Mouse (Mus musculus): ENCODE results near the gene Mecom. TPM values are rescaled to one million over a fixed set of nuclear protein-coding genes. Genes with fewer than 3 reads are reported as not detected.

Mecom gene
- polyA plus RNA-seq, 1 experiment from 2014 or later: 26.9 TPM

GRCm38 (mm10) chr3:30511796-30512195, 36.0 kb downstream of the Mecom start:
- peaks cover 82% of the 10 kb centered on the region for H3K27me3 ChIP-seq (ENCODE audit: poor library complexity, severe bottlenecking)
- H3K36me3 ChIP-seq (replicated peaks): no peaks in the 10 kb centered on the region
- H3K9me3 ChIP-seq: no peaks in the 10 kb centered on the region
- 7% methylated on average over 7 of the region's 7 CpGs for WGBS
- H3K4me1 ChIP-seq: peaks cover 87% of the 10 kb centered on the region
- no peak overlapping the region for H3K4me3 ChIP-seq
- H3K27ac ChIP-seq: no peak overlapping the region
- peak; percentile 24 for DNase-seq (ENCODE audit: extremely low spot score, low spot score)

DNA sequence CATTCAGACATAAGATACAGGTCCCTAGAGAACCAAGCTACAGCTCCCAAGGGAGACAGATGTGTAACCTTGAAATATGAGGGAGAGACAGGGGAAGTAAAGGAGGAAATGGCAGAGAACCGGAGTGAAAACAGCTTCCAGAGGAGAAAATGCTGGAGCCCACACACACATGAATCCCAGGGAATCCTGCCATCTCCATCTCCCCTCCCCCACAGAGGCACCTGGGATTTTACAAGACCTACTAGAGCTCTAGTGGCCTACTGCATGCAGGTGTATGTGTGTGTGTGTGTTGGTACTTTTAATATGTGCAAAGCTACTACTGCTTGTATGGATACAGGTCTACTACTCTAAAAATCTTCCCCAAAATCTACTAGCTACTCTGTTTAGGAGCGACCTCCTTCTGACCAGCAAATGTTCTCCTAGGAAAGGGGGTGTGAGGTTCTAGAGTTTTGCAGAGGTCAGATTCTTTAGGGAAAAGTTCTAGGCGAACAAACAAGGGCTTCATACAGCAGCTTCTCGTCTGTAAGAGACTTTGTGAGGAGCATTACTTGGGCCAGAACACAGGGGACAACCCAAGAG, 36.7 kb downstream of the Mecom start:
- Histone ChIP-seq H3K36me3 (replicated peaks) (no peaks in the 10 kb centered on the region), H3K4me1 (peaks cover 93% of the 10 kb centered on the region), H3K27ac (no peak overlapping the region)

DNA sequence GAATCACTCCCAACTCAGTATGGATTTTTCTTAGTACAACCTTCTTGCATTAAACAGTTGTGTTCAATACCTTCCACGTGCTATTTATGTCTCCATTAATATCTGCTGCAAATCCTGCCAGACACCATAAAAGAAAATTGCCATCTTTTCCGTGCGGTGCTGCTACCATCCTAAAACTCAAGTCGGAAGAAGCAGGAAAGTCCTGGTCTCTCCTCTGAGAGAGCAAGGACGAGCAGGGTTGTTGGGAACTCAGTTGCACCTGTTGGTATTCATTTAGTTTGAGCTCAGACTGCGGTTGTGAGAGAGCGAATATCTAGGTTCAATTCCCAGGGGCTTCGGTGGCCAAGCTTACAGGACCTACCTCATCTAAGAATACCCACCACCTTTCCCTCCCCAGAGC, 37.2 kb downstream of the Mecom start:
- Histone ChIP-seq H3K4me3 (peak overlapping the region; percentile 80; the same call in 1 of the 2 replicates), H3K4me1 (peaks cover 94% of the 10 kb centered on the region), H3K36me3 (replicated peaks) (no peaks in the 10 kb centered on the region), H3K27me3 (ENCODE audit: poor library complexity, severe bottlenecking) (peaks cover 78% of the 10 kb centered on the region), H3K27ac (no peak overlapping the region), H3K9me3 (no peaks in the 10 kb centered on the region)
- 4% methylated on average over 8 of the region's 8 CpGs for WGBS
- peak; percentile 29 for DNase-seq (ENCODE audit: extremely low spot score, low spot score)

More for the DNA sequence above, 36.7 kb downstream of the Mecom start:
- WGBS: 15% methylated on average over 4 of the region's 4 CpGs
- DNase-seq (ENCODE audit: extremely low spot score, low spot score): peak; percentile 23
- Histone ChIP-seq H3K4me3 (no peak overlapping the region), H3K9me3 (no peaks in the 10 kb centered on the region), H3K27me3 (ENCODE audit: poor library complexity, severe bottlenecking) (peaks cover 78% of the 10 kb centered on the region)

DNA sequence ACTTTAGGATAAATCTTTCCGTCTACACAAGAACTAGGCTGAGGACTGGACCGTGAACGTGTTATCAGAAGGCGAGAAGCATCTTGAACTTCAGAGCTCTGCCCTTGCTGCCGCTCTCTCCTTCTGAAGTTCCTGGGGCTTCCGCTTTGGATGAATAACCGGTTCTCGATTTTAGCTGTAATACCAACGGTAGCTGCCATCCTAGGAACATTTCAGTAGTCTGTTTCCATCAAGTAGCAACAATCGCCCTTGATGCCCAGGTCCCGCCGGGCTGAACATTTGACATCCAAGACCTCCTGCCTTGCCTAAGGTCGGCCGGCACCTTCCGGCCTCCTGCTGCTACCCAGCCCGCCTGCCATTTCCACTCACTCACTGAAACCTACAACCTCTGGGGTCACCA, 37.7 kb downstream of the Mecom start:
- H3K4me1 ChIP-seq: peaks cover 94% of the 10 kb centered on the region
- H3K27ac ChIP-seq: peak overlapping the region; percentile 98
- WGBS: 0% methylated on average over 16 of the region's 16 CpGs

DNA sequence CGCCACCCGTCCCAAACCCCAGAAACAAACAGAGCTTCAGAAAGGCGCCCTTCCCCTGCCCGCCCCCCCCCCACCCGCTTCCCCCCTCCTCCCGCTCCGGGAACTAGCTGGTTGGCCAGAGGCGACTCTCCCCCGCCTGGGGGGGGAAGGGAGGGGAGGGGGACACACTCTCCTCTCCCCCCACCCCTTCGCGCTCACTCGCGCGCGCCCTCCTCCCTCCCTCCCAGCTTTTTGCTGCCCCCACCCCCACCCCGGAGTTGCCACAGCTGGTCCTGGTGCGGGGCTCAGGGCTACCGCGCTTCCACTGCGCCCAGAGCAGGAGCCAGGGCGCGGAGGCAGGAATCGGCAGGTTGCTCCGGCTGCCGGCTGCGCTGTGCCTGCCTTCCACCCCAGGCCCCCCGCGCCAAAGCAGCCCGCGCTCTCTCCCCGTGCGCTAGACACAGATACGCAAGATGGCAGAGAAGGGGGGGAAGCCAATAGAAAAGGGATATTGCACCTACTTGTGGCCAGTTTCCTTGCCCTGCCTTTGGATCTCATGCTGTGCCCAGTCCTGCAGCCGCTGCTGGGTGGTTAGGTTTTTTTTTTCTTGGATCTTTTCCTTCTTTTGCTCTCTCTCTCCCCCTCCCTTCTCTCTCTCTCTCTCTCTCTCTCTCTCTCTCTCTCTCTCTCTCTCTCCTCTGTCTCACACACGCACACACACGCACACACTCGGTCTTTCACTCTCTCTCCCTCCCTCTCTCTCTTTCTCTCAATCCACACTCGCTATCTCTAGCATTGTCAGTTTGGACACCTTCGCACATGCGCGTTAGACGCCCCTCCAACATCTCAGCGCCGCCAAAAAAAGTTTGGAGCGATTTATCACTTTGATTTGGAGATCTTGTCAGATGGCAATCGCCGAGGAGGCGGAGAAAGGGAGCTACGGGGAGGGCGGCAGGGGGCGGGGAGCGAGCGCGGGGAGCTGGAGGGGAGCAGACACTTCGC, 38.6 kb downstream of the Mecom start:
- H3K4me3 ChIP-seq: peak overlapping the region; percentile 80
- peak overlapping the region; percentile 98 for H3K27ac ChIP-seq
- peaks cover 83% of the 10 kb centered on the region for H3K27me3 ChIP-seq (ENCODE audit: poor library complexity, severe bottlenecking)
- DNase-seq (ENCODE audit: extremely low spot score, low spot score): peak; percentile 78
- peaks cover 95% of the 10 kb centered on the region for H3K4me1 ChIP-seq
- WGBS: under 1% methylated on average over 42 of the region's 55 CpGs
- H3K9me3 ChIP-seq: no peaks in the 10 kb centered on the region
- no peaks in the 10 kb centered on the region for H3K36me3 ChIP-seq (replicated peaks)

More for the DNA sequence above, 37.7 kb downstream of the Mecom start:
- peak; percentile 45 for DNase-seq (ENCODE audit: extremely low spot score, low spot score)
- Histone ChIP-seq H3K27me3 (ENCODE audit: poor library complexity, severe bottlenecking) (peaks cover 78% of the 10 kb centered on the region), H3K36me3 (replicated peaks) (no peaks in the 10 kb centered on the region), H3K9me3 (no peaks in the 10 kb centered on the region), H3K4me3 (peak overlapping the region; percentile 80)

DNA sequence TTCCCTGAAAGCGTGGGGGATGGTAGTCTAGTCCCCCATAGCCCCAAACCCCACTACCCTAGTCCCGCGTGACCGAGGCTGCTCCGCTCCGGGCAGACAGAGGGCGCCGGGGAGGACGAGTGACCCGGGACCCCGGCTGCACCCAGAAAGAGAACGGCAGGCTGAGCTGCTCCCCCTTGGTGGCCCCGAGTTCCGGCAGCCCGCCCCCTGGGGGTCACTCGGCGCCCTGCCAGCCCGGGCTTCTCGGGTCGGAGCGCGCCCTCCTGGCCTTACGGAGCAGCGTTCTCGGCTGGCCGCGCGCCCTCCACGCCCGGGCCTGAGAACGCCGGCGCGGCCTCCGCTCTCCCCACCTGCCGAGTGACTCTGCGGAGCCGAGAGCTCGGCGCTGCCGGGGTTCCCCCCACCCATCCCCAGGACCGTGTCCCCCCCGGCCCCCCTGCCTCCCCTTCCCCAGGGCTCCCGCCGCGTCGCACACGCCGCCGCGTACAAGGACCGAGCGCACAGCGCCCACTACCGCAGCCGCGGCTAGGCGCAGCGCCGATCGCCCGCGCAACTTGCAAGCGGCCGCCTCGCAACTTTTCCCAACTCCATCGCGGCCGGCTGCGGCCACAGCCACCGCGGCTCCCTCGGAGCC, 39.4 kb downstream of the Mecom start:
- WGBS: under 1% methylated on average over 72 of the region's 73 CpGs
- peaks cover 79% of the 10 kb centered on the region for H3K27me3 ChIP-seq (ENCODE audit: poor library complexity, severe bottlenecking)
- H3K4me1 ChIP-seq: peaks cover 93% of the 10 kb centered on the region

DNA sequence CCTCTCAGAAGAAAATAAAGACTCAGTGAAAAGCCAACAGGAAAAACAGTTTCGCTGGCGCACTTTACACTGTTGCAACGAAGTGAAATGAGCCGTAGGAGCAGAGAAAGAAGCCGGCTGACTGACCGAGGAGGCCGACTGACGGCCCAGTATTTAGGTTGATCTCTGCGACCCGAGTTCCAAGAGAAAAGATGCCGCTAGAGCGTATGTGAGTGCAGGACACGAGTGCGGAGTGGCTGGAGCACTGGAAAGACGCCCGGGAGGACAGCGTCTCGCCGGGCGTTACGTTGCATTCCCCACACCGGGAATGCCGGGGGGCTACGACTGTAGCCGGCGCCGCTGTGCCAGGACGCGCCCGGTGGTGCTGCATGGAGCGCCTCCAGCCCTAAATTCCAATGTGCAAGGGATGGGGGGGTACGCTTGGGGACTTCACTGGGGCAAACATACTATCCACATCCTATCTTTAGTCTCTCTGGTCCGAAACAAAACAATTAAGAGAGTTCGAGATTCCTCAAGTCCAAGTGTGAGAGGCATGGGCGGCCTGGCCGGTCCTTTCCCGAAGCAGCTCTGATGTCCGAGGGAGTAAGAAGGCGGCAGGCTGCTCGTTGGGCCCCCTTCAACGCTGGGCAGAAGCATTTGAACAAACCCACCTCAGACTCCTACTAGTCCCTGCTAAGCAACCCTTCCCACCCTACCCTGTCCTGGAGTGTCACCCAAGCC, 40.1 kb downstream of the Mecom start:
- Histone ChIP-seq H3K27me3 (ENCODE audit: poor library complexity, severe bottlenecking) (peaks cover 73% of the 10 kb centered on the region), H3K36me3 (replicated peaks) (no peaks in the 10 kb centered on the region), H3K27ac (peak overlapping the region; percentile 98), H3K9me3 (no peaks in the 10 kb centered on the region), H3K4me3 (peak overlapping the region; percentile 80), H3K4me1 (peaks cover 86% of the 10 kb centered on the region)
- WGBS: under 1% methylated on average over 41 of the region's 41 CpGs
- peak; percentile 54 for DNase-seq (ENCODE audit: extremely low spot score, low spot score)

More for the DNA sequence above, 39.4 kb downstream of the Mecom start:
- peak; percentile 84 for DNase-seq (ENCODE audit: extremely low spot score, low spot score)
- H3K4me3 ChIP-seq: peak overlapping the region; percentile 80
- H3K27ac ChIP-seq: peak overlapping the region; percentile 98
- no peaks in the 10 kb centered on the region for H3K9me3 ChIP-seq
- H3K36me3 ChIP-seq (replicated peaks): no peaks in the 10 kb centered on the region

GRCm38 (mm10) chr3:30507028-30507575, 40.7 kb downstream of the Mecom start:
- no peaks in the 10 kb centered on the region for H3K36me3 ChIP-seq (replicated peaks)
- no peaks in the 10 kb centered on the region for H3K9me3 ChIP-seq
- H3K27ac ChIP-seq: peak overlapping the region; percentile 98
- DNase-seq (ENCODE audit: extremely low spot score, low spot score): peak; percentile 72
- peak overlapping the region; percentile 80 for H3K4me3 ChIP-seq
- peaks cover 81% of the 10 kb centered on the region for H3K4me1 ChIP-seq
- peaks cover 66% of the 10 kb centered on the region for H3K27me3 ChIP-seq (ENCODE audit: poor library complexity, severe bottlenecking)
- WGBS: under 1% methylated on average over 22 of the region's 22 CpGs

- WGBS: 2% methylated on average over 17 of the region's 17 CpGs
- peak overlapping the region; percentile 80 for H3K4me3 ChIP-seq
- H3K36me3 ChIP-seq (replicated peaks): no peaks in the 10 kb centered on the region
- H3K27ac ChIP-seq: peak overlapping the region; percentile 98
- peaks cover 60% of the 10 kb centered on the region for H3K27me3 ChIP-seq (ENCODE audit: poor library complexity, severe bottlenecking)
- H3K9me3 ChIP-seq: no peaks in the 10 kb centered on the region
- no peak for DNase-seq (ENCODE audit: extremely low spot score, low spot score)
- peaks cover 80% of the 10 kb centered on the region for H3K4me1 ChIP-seq
Observed at GRCm38 (mm10) chr3:30506329-30507027, 41.3 kb downstream of the Mecom start.

DNA sequence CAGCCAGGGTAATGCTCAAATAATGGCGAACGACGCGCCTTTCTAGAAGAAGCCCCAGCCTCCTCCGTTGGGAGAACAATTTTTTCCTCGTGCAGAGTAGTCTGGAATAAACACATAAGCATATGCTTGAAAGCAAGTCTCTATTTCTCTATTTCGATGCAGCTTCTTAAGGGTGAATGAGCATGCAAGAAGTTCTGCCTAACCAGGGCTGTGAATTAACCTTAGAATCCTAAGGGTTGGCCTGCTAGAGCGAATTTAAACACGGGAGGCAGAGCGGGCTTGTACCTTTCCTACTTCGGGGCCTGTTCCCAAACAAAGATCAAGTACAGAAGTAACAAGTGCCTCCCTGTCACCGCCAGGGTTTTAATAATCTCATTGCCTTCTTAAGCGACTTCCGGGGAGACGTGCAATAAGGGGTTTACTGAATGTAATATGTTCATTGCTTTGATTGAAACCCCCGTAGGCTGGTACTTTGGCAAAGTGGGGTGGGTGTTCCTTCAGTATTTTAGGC, 42.0 kb downstream of the Mecom start:
- peak overlapping the region; percentile 80 for H3K4me3 ChIP-seq
- WGBS: 3% methylated on average over 16 of the region's 16 CpGs
- DNase-seq (ENCODE audit: extremely low spot score, low spot score): peak; percentile 33
- no peaks in the 10 kb centered on the region for H3K36me3 ChIP-seq (replicated peaks)
- peaks cover 76% of the 10 kb centered on the region for H3K4me1 ChIP-seq
- H3K9me3 ChIP-seq: no peaks in the 10 kb centered on the region
- H3K27me3 ChIP-seq (ENCODE audit: poor library complexity, severe bottlenecking): peaks cover 53% of the 10 kb centered on the region
- peak overlapping the region; percentile 98 for H3K27ac ChIP-seq

DNA sequence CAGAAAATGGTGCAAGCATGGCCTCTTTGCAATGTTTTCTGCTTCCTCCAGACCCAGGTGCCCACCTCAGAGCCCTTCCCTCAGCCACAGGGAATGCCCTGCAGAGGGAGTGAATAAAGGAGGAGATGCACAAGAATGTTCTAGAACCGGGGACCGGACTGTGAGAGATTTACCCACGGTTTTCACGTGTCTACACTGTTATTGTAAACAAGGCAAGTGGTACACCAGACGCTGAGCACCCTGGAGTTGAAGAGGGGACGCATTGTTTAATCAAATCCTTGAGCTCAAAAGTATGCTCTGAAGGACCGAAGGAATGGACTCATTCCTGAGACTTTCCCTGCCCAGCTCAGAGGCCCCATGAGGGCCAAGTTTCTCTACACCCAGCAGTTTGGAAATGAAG, 43.2 kb downstream of the Mecom start:
- peaks cover 41% of the 10 kb centered on the region for H3K27me3 ChIP-seq (ENCODE audit: poor library complexity, severe bottlenecking)
- H3K4me1 ChIP-seq: peaks cover 64% of the 10 kb centered on the region
- H3K36me3 ChIP-seq (replicated peaks): 0 out of 2 replicates have a peak, but pooled peaks cover 5% of the 10 kb centered on the region
- 43% methylated on average over 7 of the region's 7 CpGs for WGBS
- no peak for DNase-seq (ENCODE audit: extremely low spot score, low spot score)
- peak overlapping the region; percentile 98 for H3K27ac ChIP-seq
- H3K9me3 ChIP-seq: no peaks in the 10 kb centered on the region
- no peak overlapping the region; the same call in 1 of the 2 replicates for H3K4me3 ChIP-seq
